Mouse (Mus musculus) urinary bladder, postnatal 36 days (tissue): ENCODE data around the gene Ddn.

Experiments
- DNase-seq, 2 experiments: peaks; one replicate each; pipeline ENCODE4 v3.0.0; 2022; ENCODE audit warnings: low spot score in 2 of 2, mixed read lengths in 1 of 2

Gene Ddn

DNA sequence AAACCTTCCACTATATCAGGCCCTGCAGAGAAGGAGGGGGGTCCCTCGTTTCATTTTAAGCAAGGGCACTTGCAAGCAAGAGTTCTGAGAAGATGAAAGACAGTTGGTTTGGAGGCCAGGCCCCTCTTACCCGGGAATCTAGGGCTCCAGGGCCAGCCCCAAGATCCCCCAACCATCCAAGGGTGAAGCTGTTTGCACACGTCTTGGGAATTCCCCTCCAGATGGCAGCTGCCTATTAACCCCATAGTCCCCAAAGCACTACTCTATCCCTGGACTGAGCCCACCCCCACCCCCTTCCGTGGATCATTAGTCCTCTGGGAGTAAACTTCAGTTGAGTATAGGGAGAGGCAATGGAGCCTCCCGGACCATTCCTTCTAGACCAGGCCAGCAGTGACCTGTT is 33.8 kb downstream of the Ddn start:
- DNase-seq, result no peak

DNA sequence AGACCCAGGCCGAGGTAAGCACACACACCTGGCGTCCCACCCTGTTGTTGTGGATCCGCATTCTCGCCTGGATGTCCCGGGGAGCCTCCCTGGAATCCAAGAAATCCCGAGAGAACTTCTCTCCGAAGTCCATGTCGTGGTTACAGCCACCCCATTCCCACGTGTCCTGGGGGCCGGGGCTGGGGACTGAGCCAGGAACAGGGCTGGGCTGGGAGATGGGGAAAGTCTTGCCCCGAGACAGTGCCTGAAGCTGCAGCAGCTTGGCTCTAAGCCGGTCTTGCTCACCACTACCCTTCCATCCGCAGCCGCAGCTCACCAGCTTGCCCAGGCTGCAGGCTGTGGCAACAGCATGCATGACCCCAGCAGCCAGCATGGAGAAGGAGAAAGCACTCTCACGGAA is 35.2 kb downstream of the Ddn start:
- DNase-seq, result no peak

GRCm38 (mm10) chr15:98772511-98773211 is 36.6 kb downstream of the Ddn start:
- no peak for DNase-seq

GRCm38 (mm10) chr15:98771813-98772425 is 37.4 kb downstream of the Ddn start:
- no peak for DNase-seq

DNA sequence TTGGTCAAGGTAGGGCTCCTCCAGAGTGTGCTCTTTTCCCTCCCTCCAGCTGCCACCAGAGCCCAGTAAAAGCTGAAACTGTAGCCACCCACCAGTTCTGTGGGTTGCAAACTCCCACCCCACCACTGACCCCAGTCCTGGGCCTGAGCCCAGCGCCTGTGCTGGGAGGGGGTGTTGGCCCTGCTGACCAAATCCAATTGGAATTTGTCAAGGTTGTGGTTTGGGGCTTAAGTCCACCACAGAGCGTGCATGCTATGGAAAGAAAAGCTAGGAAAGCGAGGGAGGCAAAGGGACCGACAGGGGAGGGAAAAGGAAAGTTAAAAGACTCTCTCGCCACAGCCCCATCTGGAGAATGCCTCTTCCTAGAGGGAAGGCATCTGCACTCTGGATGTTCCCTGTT is 41.0 kb downstream of the Ddn start:
- DNase-seq, result no peak

DNA sequence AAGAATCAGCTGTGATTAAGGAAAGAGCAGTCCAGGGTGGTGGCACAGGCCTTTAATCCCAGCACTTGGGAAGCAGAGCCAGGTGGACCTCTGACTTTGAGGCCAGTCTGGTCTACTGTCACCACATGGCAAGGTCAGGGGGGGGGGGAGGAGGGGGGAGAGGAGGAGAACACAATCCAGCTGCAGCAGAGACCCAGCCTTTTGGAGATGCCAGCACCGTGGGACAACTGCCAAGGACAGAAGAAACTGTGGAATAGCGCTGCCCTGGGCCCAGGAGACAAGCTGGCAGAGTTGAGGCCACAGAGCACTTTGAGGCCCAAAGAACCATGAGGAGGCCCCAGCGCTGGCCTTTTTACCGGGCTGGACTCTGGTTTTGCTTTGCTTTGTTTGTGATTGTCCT is 43.4 kb downstream of the Ddn start:
- DNase-seq, result no peak

DNA sequence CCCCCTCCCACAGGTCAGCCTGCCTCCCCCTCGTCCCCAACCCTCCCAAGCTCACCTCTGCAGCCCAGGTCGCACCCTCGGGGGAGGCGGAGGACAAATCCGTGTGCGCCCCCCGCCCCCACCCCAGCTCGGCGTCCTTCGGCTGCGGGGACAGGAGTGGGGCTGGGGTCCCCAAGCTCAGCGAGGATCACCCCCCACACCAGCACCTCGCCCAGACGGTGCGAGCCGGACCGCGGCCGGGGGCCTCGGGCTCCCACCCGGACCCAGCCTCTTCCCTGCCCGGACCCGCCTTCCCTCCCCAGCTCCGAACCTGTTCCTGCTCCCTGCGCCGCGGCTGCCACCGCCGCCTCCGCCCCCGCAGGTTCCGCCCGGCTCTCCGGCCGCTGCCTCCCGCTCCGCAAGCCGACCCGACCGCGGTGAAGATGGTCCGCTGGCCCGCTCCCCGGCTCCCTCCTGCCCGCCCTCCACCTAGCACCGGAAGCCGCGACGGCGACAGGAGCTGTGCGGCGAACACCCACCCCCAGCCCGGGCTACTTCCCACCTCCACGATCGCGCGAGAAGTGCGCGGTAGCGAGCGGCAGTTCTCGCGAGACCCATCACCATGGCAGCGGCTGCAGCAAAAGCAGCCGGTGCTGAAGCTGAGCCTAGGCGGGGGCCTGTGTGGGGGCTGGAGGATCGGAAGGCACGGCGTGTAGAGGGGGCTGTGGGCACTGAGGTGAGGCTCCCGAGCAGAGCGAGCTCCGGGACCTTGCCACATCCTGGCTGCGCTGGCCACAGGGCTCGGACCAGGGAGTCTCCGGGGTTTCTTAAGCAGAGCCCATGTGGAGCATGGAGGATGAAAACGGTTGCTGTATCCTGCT is 46.4 kb downstream of the Ddn start, which contains the start of gene Arf3:
Arf3 (minus strand) TSS at position 545 of the 860 bp plus-strand sequence.
- peak; percentile 95 to 96 for DNase-seq

DNA sequence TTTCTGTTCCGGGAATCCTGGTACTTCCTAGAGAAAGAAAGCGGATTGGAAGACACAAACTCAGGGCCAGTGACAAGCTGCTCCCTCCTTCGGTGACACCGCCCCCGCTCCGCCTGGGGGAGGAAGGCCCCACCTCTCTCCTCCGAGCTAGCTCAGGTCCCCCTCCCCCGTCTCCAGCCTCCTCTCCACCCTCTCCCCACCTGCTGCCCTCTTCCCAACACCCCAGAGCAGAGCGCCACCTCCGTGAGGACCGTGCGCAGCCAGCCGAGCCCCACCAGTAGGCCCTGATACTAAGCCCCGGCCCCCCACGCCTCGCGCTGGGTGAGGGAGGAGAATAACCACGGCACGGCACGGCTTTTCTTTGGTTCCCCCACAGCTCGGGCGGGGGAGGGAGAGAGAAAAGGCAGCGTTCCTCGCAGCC is 47.1 kb downstream of the Ddn start:
- peak; percentile 46 to 77 for DNase-seq

DNA sequence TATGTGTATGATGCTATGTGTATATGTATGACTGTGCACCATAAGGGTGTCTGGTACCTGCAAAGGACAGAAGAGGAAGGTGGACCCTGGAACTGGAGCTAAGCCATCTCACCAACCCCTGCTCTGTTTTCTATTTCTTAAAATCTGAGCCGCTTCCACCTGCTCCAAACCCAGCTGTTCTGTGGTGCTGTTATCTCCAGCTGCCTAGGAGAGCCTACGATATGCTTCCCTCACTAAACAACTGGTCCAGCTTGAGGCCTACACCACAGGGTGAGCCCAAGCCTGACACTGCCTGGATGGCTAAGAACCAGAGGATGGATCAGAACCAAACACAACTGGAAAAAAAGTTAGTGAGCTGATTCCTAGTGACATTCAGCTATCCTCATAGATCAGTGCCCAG is 55.2 kb downstream of the Ddn start:
- DNase-seq, result no peak
